26 mouse cellular contexts compared by ENCODE assay signal in the genomic region with DNA sequence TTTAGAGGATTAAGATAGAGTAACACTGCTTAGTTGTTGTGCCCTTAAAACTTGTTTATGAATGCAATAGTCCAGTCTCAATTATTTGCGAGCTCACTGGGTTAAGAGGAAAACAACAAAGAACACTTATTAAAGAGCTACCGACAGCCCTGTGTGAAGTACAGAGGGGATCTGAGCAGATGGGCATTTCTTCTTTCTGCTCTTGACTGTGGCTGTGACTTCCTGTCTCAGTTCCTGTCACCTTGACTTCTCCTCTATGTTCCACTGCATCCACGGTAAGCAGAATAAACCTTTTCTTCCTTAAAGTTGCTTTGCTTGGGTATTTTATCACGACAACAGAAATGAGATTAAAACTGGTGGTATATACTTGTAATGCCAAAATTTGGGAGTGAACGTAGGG. TPM values are rescaled to one million over a fixed set of nuclear protein-coding genes. Genes with fewer than 3 reads are reported as not detected.
DNase-seq lines count a peak whose midpoint lies in the region; ATAC-seq and TF ChIP-seq lines count a peak whose summit lies in the region.
"Had no signal": no experiment of that assay in that cellular context is flagged by ENCODE, and none has a peak within 500 bp of the region (broad histone marks: within the 10 kb centered on the region; RNA-seq: fewer than 3 reads in every experiment).

No protein-coding gene starts in this region.

- H3K79me2 ChIP-seq in MEL (ENCODE audit: control insufficient read depth, insufficient read depth, low read length, poor library complexity), result no peaks in the 10 kb centered on the region

- no peak for TF ChIP-seq POLR2A in MEL (IDR thresholded peaks at IDR 0.05; ENCODE audit: control insufficient read depth in 1 of 2, insufficient read depth in 1 of 2, low read depth in 1 of 2, low read length in 2 of 2, poor library complexity in 1 of 2)

- H3K27ac ChIP-seq in MEL (ENCODE audit: control insufficient read depth, low read depth, low read length), result no peak overlapping the region
- H3K27ac ChIP-seq: forebrain, embryonic 13.5 days; heart, embryonic 10.5 days; heart, embryonic 15.5 days; hindbrain, embryonic 13.5 days; layer of hippocampus, adult 2 months; left cerebral cortex, adult 2 months; limb, embryonic 13.5 days; liver, embryonic 12.5 days; neural tube, embryonic 12.5 days had no signal

- peaks cover 0 to 18% of the 10 kb centered on the region in 2 experiments; a peak in 2 of 4 replicates for H3K36me3 ChIP-seq in MEL (ENCODE audit: control insufficient read depth in 1 of 2, insufficient read depth in 2 of 2, low read length in 2 of 2)
- H3K36me3 ChIP-seq: heart, embryonic 10.5 days; heart, embryonic 15.5 days; hindbrain, embryonic 13.5 days; limb, embryonic 13.5 days; liver, embryonic 12.5 days; neural tube, embryonic 12.5 days had no signal

- H3K9me3 ChIP-seq in MEL (replicated peaks; ENCODE audit: insufficient read depth, low read length), result no peaks in the 10 kb centered on the region
- H3K9me3 ChIP-seq: forebrain, embryonic 13.5 days; heart, embryonic 10.5 days; heart, embryonic 15.5 days; hindbrain, embryonic 13.5 days; limb, embryonic 13.5 days; liver, embryonic 12.5 days; neural tube, embryonic 12.5 days had no signal

- TF ChIP-seq CTCF in MEL (IDR thresholded peaks at IDR 0.05 in 2 of 3, conservative IDR thresholded peaks at IDR 0.05 in 1 of 3; ENCODE audit: control insufficient read depth in 1 of 3, insufficient read depth in 1 of 3, low read depth in 2 of 3, low read length in 3 of 3, poor library complexity in 1 of 3, severe bottlenecking in 1 of 3), result no peak

- H3K4me3 ChIP-seq in MEL (ENCODE audit: control insufficient read depth in 1 of 2, insufficient read depth in 1 of 2, low read depth in 2 of 2, low read length in 2 of 2), result no peak overlapping the region
- H3K4me3 ChIP-seq: forebrain, embryonic 13.5 days; heart, embryonic 10.5 days; heart, embryonic 15.5 days; hindbrain, embryonic 13.5 days; layer of hippocampus, adult 2 months; left cerebral cortex, adult 2 months; limb, embryonic 13.5 days; liver, embryonic 12.5 days; neural tube, embryonic 12.5 days had no signal

- H3K27me3 ChIP-seq in MEL (ENCODE audit: control insufficient read depth in 1 of 2, insufficient read depth in 2 of 2, low read length in 2 of 2), result no peaks in the 10 kb centered on the region
- H3K27me3 ChIP-seq: forebrain, embryonic 13.5 days; heart, embryonic 15.5 days; hindbrain, embryonic 13.5 days; limb, embryonic 13.5 days; liver, embryonic 12.5 days; neural tube, embryonic 12.5 days had no signal

- TF ChIP-seq EP300 in MEL (IDR thresholded peaks at IDR 0.05; ENCODE audit: low read depth in 1 of 2, low read length in 2 of 2), result no peak

- no peak overlapping the region for H3K9ac ChIP-seq in MEL (ENCODE audit: control insufficient read depth, low read depth, low read length, poor library complexity, severe bottlenecking)
- H3K9ac ChIP-seq: forebrain, embryonic 13.5 days; heart, embryonic 15.5 days; hindbrain, embryonic 13.5 days; limb, embryonic 13.5 days; liver, embryonic 12.5 days; liver, postnatal 0 days; neural tube, embryonic 12.5 days had no signal

- peaks cover 4 to 6% of the 10 kb centered on the region in 2 experiments; a peak in 2 of 4 replicates for H3K4me1 ChIP-seq in MEL (ENCODE audit: control insufficient read depth in 1 of 2, insufficient read depth in 2 of 2, low read length in 2 of 2)
- H3K4me1 ChIP-seq: forebrain, embryonic 13.5 days; heart, embryonic 10.5 days; hindbrain, embryonic 13.5 days; liver, embryonic 12.5 days; neural tube, embryonic 12.5 days had no signal

- ATAC-seq in neutrophil, adult 5-6 weeks (ENCODE audit: extremely low read depth, insufficient number of reproducible peaks, low FRiP score, poor library complexity, severe bottlenecking), result peak; percentile 71
- ATAC-seq: forebrain, embryonic 13.5 days; intestine, postnatal 0 days; liver, embryonic 12.5 days; liver, postnatal 0 days had no signal

- no peak for TF ChIP-seq RAD21 in MEL (IDR thresholded peaks at IDR 0.05; ENCODE audit: low read depth, low read length)

- peak; percentile 53 to 58 for DNase-seq in spleen, postnatal 36 days (ENCODE audit: low spot score in 2 of 2)
- DNase-seq in spleen, postnatal 10 days (ENCODE audit: low spot score in 2 of 2), result no peak
- peak; percentile 29 for DNase-seq in MEL (ENCODE audit: low read depth, low spot score)
- peak; percentile 12 for DNase-seq in induced T-regulatory cell, adult 2 months (ENCODE audit: low read depth)
- DNase-seq in heart, postnatal 36 days, result no peak
- DNase-seq in heart, adult 8-10 months (ENCODE audit: low spot score), result no peak
- DNase-seq in urinary bladder, postnatal 36 days (ENCODE audit: low spot score in 2 of 2), result no peak
- DNase-seq: adrenal gland, adult 8-10 months; cerebellum, adult 8-10 months; cerebellum, postnatal 25 days; gastrocnemius, postnatal 10 days; kidney, postnatal 25 days; liver, postnatal 0 days; lung, postnatal 4 days; midbrain, embryonic 14.5 days had no signal

- intact Hi-C loops in heart, postnatal 36 days (cut with DNase I), result no loop called here

TF ChIP-seq in MEL, 35 proteins besides CTCF, POLR2A, EP300 and RAD21:
- TF ChIP-seq SIN3A (IDR thresholded peaks at IDR 0.05; ENCODE audit: low read length), result no peak
- no peak for TF ChIP-seq MYC (IDR thresholded peaks at IDR 0.05; ENCODE audit: low read depth, low read length)
- TF ChIP-seq USF2 (IDR thresholded peaks at IDR 0.05; ENCODE audit: borderline replicate concordance in 1 of 2, insufficient read depth in 1 of 2, low read depth in 1 of 2, low read length in 2 of 2), result no peak
- no peak for TF ChIP-seq MAX (IDR thresholded peaks at IDR 0.05; ENCODE audit: low read length)
- TF ChIP-seq UBTF (IDR thresholded peaks at IDR 0.05; ENCODE audit: borderline replicate concordance, insufficient read depth, low read depth, low read length), result no peak
- no peak for TF ChIP-seq NRF1 (IDR thresholded peaks at IDR 0.05; ENCODE audit: insufficient read depth, low read depth, low read length, poor library complexity, severe bottlenecking)
- no peak for TF ChIP-seq ELF1 (IDR thresholded peaks at IDR 0.05; ENCODE audit: low read depth, low read length)
- no peak for TF ChIP-seq CHD1 (IDR thresholded peaks at IDR 0.05; ENCODE audit: low read depth, low read length)
- no peak for TF ChIP-seq NELFE (IDR thresholded peaks at IDR 0.05; ENCODE audit: low read depth, low read length)
- TF ChIP-seq TBP (IDR thresholded peaks at IDR 0.05; ENCODE audit: low read depth, low read length), result no peak
- no peak for TF ChIP-seq TAL1 (IDR thresholded peaks at IDR 0.05; ENCODE audit: low read length)
- TF ChIP-seq MAZ (IDR thresholded peaks at IDR 0.05; ENCODE audit: low read depth, low read length), result no peak
- no peak for TF ChIP-seq E2F4 (IDR thresholded peaks at IDR 0.05; ENCODE audit: borderline replicate concordance, low read depth, low read length)

RNA-seq across cellular contexts. Expression of a gene that starts 12.9 kb away (rescaled TPM):
- total RNA-seq in MEL (2012; rRNA removed), result 0.85 and 0.98 TPM in 2 replicates
- polyA plus RNA-seq in MEL (2012; ENCODE audit: insufficient read depth in 1 of 2, insufficient read length in 2 of 2, low read depth in 1 of 2, low replicate concordance in 2 of 2, missing spikeins in 1 of 2), result 1 to 10 TPM in 1 of 2 experiments, not detected in 1; 3.2 TPM
- total RNA-seq in neutrophil, adult 5-6 weeks (2017), result 8.1 and 11.7 TPM in 2 replicates
- total RNA-seq in heart, postnatal 36 days (2021), result 10 to 100 TPM; 77.4 to 81.4 TPM
- 100 to 1,000 TPM; 103 to 117 (median 111) TPM for total RNA-seq in heart, adult 8-10 months (2022)

RNA-seq across cellular contexts. Expression of a gene that starts 55.4 kb away (rescaled TPM):
- total RNA-seq in MEL (2012; rRNA removed), result 373 and 409 TPM in 2 replicates
- polyA plus RNA-seq in MEL (2012; ENCODE audit: insufficient read depth in 1 of 2, insufficient read length in 2 of 2, low read depth in 1 of 2, low replicate concordance in 2 of 2, missing spikeins in 1 of 2), result 1,000 to 10,000 TPM in 1 of 2 experiments, 100 to 1,000 TPM in 1; 789 to 2,754 TPM
- total RNA-seq in neutrophil, adult 5-6 weeks (2017), result 466 and 492 TPM in 2 replicates
- total RNA-seq in heart, postnatal 36 days (2021), result 100 to 1,000 TPM; 167 to 200 TPM
- total RNA-seq in heart, adult 8-10 months (2022), result 100 to 1,000 TPM; 147 to 166 (median 155) TPM

Comparison
In these comparisons a context has a peak if more than half of its experiments do, and no peak if none do; other contexts are left out.
1. DNase-seq: peak in spleen, postnatal 36 days (2 of 2), MEL (single experiment) and induced T-regulatory cell, adult 2 months (single experiment); none in spleen, postnatal 10 days (0 of 2), heart, postnatal 36 days (0 of 2), heart, adult 8-10 months (single experiment) and urinary bladder, postnatal 36 days (0 of 2).